Mouse (Mus musculus) left cerebral cortex, adult 2 months (tissue): ENCODE data around the gene Srsf1. TPM values are rescaled to one million over a fixed set of nuclear protein-coding genes. Genes with fewer than 3 reads are reported as not detected.

Experiments used
- DNase-seq, 2 experiments: peaks; one replicate each; pipeline ENCODE4 v3.0.0; 2021 to 2022; ENCODE audit warnings: low spot score in 2 of 2, mixed read lengths in 1 of 2; ENCODE audit errors: extremely low spot score in 1 of 2
- H3K27ac ChIP-seq: fragments of 200-600 bp; 2 replicates; pipeline ENCODE4 v1.8.1; 2022
- H3K4me3 ChIP-seq: fragments of 200-600 bp; 2 replicates; pipeline ENCODE4 v1.8.1; 2022
- CTCF ChIP-seq: fragments of 200-600 bp; IDR thresholded peaks from 2 replicates; pipeline ENCODE4 v1.8.1; 2022; ENCODE audit warnings: antibody characterized with exemption, mild to moderate bottlenecking, moderate library complexity
- intact Hi-C: fragments of 180-260 bp; cut with DNase I; formaldehyde crosslinking; loops from one replicate; pipeline ENCODE4 v1.15.1; 2025
- total RNA-seq, 2 experiments: library from RNA; stranded (reverse); gene quantifications; 2 replicates each; pipeline ENCODE4 v1.2.3; 2021

Gene Srsf1
- total RNA-seq, 2 experiments from 2014 or later, result 184 to 190 TPM

- no peak for DNase-seq
- intact Hi-C loops, result no loop called here
- Histone ChIP-seq H3K4me3 (no peak overlapping the region), H3K27ac (no peak overlapping the region)
- TF ChIP-seq CTCF, result no peak
Measured at GRCm38 (mm10) chr11:88083699-88084098, 36.5 kb downstream of the Srsf1 start.

DNA sequence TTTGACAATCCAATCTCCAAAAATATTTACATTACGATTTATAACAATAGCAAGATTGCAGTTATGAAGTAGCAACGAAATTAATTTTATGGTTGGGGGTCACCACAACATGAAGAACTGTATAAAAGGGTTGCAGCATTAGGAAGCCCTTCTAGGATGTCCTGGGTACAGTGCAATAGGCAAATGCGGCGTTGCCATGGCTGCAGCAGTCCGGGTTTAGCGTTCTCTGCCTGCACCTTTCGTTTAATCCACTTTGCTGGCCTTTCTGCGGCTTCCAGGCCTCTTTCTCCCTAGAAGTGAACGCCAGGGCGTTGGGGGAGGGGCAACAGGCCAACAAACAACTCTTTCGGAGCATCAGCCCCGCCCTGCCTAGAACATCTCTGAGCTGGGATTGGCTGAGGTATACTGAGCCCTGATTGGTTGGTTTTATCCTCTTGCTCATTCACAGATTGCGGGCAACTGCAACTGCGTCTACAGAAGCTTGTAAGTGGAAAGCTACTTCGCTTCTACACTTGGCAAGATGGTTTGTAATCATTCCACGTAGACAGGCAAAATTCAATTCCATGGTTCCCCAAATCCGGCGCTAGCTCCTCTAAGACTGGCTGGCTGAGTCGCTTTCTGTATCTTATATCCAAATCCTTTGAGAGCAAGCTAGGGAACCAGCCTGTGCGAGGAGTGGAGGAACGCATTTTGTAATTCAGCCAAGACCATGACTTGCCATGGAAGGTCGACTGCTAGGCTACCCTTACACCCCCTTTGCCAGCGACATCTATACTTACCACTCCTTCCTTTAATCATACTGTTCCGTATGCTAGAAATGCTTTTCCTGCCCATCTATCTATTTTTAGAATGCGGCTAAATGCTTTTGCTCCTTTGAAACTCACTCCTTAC lies 39.8 kb downstream of the Srsf1 start:
- TF ChIP-seq CTCF, result no peak
- intact Hi-C loops, result no loop called here
- Histone ChIP-seq H3K27ac (peak overlapping the region; percentile 78), H3K4me3 (peak overlapping the region; percentile 50)
- peak; percentile 81 to 89 for DNase-seq

GRCm38 (mm10) chr11:88089150-88089549 lies 42.0 kb downstream of the Srsf1 start:
- Histone ChIP-seq H3K27ac (no peak overlapping the region), H3K4me3 (no peak overlapping the region)
- TF ChIP-seq CTCF, result no peak
- intact Hi-C loops, result no loop called here
- DNase-seq, result no peak

DNA sequence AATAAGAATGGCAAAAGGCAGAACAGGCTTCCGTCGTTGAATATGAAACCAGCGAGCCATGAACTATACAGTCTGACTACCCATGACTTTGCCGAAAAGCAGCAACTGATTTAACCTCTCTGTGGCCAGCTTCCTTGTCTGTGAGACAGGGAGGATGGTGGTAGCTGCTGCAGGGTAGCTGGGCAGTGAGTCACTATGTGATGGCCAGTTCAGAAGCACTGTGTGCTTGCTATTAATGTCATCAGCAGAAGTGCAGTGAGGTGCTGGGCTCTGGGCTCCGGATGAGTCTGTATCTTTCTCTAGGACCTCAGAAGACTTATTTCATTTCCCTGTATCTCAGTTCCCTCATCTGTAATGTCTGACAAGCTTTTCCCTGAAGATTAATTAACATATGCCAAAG lies 43.1 kb downstream of the Srsf1 start:
- H3K4me3 ChIP-seq, result no peak overlapping the region
- intact Hi-C loops, result no loop called here
- H3K27ac ChIP-seq, result no peak overlapping the region
- TF ChIP-seq CTCF, result no peak
- DNase-seq, result no peak

DNA sequence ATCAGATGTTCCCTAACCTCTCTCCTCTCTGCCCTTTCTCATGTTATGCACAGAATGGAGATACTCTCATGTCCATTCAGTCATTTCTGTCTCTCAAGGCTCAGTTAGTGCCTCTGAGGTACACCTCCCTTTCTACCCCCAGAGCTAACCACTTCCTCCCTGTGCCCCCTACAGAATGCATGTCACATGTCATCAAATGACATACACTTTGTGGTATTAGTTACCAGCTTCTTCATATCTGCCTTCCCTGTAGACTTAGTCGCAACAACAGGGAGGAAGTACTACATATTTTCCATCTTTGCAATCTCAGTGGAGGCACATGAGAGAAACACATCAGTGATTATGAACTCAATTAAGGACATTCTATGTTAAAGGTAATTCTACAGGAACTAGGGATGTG lies 44.8 kb downstream of the Srsf1 start:
- H3K27ac ChIP-seq, result no peak overlapping the region
- TF ChIP-seq CTCF, result no peak
- intact Hi-C loops, result no loop called here
- H3K4me3 ChIP-seq, result no peak overlapping the region
- no peak for DNase-seq

DNA sequence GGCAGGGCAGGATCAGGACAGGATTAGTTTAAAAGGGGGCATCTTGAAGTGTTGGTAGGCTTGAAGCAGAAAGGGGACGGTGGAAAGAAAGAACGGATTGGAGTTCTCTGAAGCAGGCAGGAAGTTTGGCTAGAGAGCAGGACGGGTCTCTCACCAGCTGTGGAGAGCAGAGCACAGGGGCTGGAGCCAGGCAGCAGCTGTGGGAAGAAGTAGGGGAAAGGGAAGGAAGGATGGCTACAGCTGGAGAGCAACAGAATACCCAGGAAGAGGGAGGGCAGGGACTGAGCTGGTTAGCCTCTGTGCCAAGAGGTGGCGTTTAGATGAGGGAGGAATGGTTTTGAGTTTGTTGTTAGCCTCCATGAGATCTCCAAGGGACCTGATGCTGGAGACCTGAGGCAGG lies 50.0 kb downstream of the Srsf1 start:
- no peak for DNase-seq
- intact Hi-C loops, result no loop called here
- TF ChIP-seq CTCF, result no peak
- Histone ChIP-seq H3K4me3 (no peak overlapping the region), H3K27ac (no peak overlapping the region)

DNA sequence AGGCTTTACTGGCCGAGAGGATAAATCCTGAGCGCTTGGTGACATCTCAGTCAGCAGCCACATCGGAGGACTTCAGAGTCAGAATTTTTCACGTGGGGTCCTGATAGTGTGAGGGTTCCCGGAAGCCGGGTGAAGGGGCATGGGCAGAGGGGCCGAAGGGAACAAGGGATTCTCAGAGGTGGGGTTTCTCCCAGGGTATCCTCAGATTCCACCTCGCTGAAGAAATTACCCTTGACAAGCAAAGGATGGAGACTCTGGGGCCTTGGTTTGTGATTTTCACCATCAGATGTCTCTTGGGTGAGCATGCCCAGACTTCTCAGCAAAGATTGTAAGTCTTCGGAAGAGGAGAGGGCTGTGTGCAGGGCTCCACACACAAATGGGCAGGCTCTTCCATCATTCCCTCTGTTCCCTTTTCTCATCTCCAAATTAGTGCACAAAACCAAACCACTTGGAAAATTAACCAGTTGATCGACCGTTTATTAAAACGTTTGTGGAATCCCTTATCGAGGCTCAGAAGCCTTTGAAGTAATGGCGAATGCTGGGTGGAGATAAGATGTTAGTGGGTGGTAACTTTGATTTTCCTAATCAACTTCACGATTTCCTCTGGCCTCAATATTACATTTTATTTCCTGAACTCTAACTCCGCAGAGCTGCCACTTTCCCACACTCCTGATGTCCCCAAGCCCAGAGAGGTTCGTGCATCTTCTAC lies 51.0 kb downstream of the Srsf1 start, which contains the start of gene Cuedc1:
TSS of gene Cuedc1 (plus strand) at position 38 of the 709 bp plus-strand sequence.
- intact Hi-C loops, result loop anchor here (1.0 kb wide), 1 partner anchor 30 kb away; the partner anchor contains the start of gene Vezf1
- Histone ChIP-seq H3K27ac (peak within 1 kb of the TSS; percentile 94), H3K4me3 (peak within 1 kb of the TSS; percentile 87)
- TF ChIP-seq CTCF, result no peak
- no peak for DNase-seq

DNA sequence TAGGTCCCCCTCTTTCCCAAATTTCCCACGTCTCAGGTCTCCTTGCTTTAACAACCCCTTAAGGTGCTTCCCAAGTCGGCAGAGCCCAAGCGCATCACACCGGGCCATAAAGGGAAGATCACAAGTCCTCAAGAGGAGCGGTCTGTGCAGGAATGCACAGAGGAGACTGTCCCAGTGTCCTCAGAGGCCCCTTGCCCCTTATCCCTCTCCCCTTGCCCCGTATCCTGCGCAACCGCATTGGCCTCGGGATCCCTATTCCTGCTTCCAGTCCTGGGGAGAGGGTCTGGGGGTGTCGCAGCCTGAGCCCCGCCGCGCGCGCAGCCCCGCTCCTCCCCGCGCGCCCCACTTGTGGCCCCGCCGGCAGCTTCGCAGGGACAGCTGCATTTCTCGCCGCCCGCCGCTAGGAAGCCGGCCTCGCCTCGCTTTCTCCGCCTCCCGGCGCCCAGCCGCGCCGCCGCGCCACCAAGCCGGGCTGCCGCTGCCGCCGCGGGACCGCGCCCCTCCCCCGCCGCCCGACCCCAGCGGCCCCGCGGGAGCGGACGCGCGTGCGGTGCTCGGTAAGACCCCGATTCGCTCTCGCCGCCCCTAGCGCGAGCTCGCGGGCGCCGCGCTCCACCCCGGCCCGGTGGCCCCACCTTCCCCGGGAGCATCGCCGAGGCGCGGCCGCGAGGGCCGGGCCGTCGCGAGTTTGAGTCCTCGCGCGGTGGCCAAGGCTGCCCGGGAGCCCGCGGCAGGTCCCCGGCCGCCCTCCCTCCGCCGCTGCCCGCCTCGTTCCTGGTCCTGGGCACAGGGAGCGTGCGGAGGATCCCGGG lies 51.8 kb downstream of the Srsf1 start:
- peak; percentile 63 for TF ChIP-seq CTCF
- peak; percentile 78 to 81 for DNase-seq
- Histone ChIP-seq H3K4me3 (peak overlapping the region; percentile 87), H3K27ac (peak overlapping the region; percentile 94)
- intact Hi-C loops, result loop anchor here (1.0 kb wide), 2 partner anchors 31 to 62 kb away; partner anchors contain the start of gene Vezf1

DNA sequence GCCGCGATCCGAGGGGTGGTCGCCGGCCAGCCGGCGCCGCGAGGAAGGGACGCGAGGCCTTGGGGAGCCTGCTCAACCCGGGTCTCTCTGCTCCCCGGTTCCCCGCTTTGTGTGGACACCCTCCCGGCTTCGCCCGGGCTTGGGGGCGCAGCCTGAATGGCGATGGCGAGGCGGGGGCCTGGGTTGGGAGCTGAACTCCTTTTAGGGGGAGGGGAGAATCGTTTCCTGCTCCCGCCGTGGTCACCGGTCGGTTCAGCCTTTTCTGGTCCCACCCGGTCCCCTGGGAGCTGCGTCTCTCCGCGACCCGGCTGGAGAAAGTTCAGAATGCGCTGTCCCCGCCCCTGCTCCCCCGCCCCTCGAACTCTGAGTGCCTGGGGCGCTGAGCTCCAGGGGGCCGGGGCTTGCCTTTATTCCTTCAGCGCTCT lies 52.4 kb downstream of the Srsf1 start:
- DNase-seq, result peak; percentile 36 to 51
- TF ChIP-seq CTCF, result no peak
- Histone ChIP-seq H3K27ac (peak overlapping the region; percentile 94), H3K4me3 (peak overlapping the region; percentile 87)
- intact Hi-C loops, result loop anchor here (1.0 kb wide), 1 partner anchor 62 kb away; no protein-coding TSS in a partner anchor

GRCm38 (mm10) chr11:88100170-88100569 lies 53.0 kb downstream of the Srsf1 start:
- no peak for DNase-seq
- Histone ChIP-seq H3K4me3 (no peak overlapping the region), H3K27ac (peak overlapping the region; percentile 94)
- intact Hi-C loops, result no loop called here
- no peak for TF ChIP-seq CTCF

Other genes starting within 250 kb of the Srsf1 start
- under 1 TPM; 0.45 to 0.75 TPM for gene Lpo, start 219.1 kb upstream of the Srsf1 start, total RNA-seq
- 1 to 10 TPM; 4.0 to 5.8 TPM for gene Mks1, start 194.2 kb upstream of the Srsf1 start, total RNA-seq
- under 1 TPM; 0.11 to 0.19 TPM for gene Epx, start 171.8 kb upstream of the Srsf1 start, total RNA-seq
- not detected for gene Olfr462, start 155.1 kb upstream of the Srsf1 start, total RNA-seq
- not detected for gene Olfr463, start 150.0 kb upstream of the Srsf1 start, total RNA-seq
- gene Olfr464, start 126.4 kb upstream of the Srsf1 start, total RNA-seq, result 1 to 10 TPM; 2.0 to 2.7 TPM
- 100 to 1,000 TPM; 578 to 608 TPM for gene Dynll2, start 59.8 kb upstream of the Srsf1 start, total RNA-seq
- 10 to 100 TPM; 27.8 to 28.3 TPM for gene Vezf1, start 20.9 kb downstream of the Srsf1 start, total RNA-seq
- gene Cuedc1, start 50.7 kb downstream of the Srsf1 start, total RNA-seq, result 10 to 100 TPM; 31.4 to 31.7 TPM
- 10 to 100 TPM; 66.4 to 71.1 TPM for gene Mrps23, start 157.0 kb downstream of the Srsf1 start, total RNA-seq
- not detected for gene Ccdc182, start 246.7 kb downstream of the Srsf1 start, total RNA-seq